Mouse (Mus musculus): ENCODE results near the gene Pafah1b2.

GRCm38 (mm10) chr9:46008931-46009668 is 3.4 kb downstream of the Pafah1b2 start:
- no peak for TF ChIP-seq CTCF (IDR thresholded peaks at IDR 0.05)
- no peak for TF ChIP-seq EP300 (IDR thresholded peaks at IDR 0.05)

All from lung, postnatal 0 days (tissue).